Mouse (Mus musculus): ENCODE measurements around the gene Ccne1. TPM values are rescaled to one million over a fixed set of nuclear protein-coding genes. Genes with fewer than 3 reads are reported as not detected.
A peak's percentile ranks its signal among the peaks of the same experiment; 100 is the strongest.
"Not testable (repeated sequence)": the region's sequence is repeated elsewhere in the genome, so short reads cannot be mapped to it uniquely, and the experiment has no call there.

Gene Ccne1
- total RNA-seq (2021) = 1 to 10 TPM; 1.1 to 1.4 TPM
- long read RNA-seq, experiment 1, partial matches to known transcripts = 1 of 2 reads
- long read RNA-seq, experiment 1, other reads (novel, unspliced or antisense) = 0 of 2 reads
- long read RNA-seq, experiment 2, partial matches to known transcripts = 0 of 1 reads
- long read RNA-seq, experiment 2, other reads (novel, unspliced or antisense) = 0 of 1 reads

GRCm38 (mm10) chr7:38107371-38108259 lies at the start of gene Ccne1:
Ccne1 (minus strand) TSS chr7:38107534.
- DNase-seq = peak; percentile 98 to 100

- no peak for DNase-seq
These were observed 48.5 kb upstream of the Ccne1 start for GRCm38 (mm10) chr7:38155829-38156228.

- no peak for DNase-seq
These were observed 45.2 kb upstream of the Ccne1 start for GRCm38 (mm10) chr7:38152571-38152970.

- DNase-seq = no peak
These were observed 44.5 kb upstream of the Ccne1 start for GRCm38 (mm10) chr7:38151706-38152312.

GRCm38 (mm10) chr7:38147477-38147876 lies 40.1 kb upstream of the Ccne1 start:
- DNase-seq = no peak

GRCm38 (mm10) chr7:38141747-38142545 lies 34.6 kb upstream of the Ccne1 start:
- DNase-seq = peak; percentile 69 to 92

GRCm38 (mm10) chr7:38140324-38140723 lies 33.0 kb upstream of the Ccne1 start:
- no peak for DNase-seq

- DNase-seq = no peak
These were observed 27.1 kb upstream of the Ccne1 start for GRCm38 (mm10) chr7:38134471-38134870.

- DNase-seq = peak; percentile 4 to 54
These were observed 23.9 kb upstream of the Ccne1 start for GRCm38 (mm10) chr7:38131186-38131585.

- DNase-seq = no peak
These were observed 22.8 kb upstream of the Ccne1 start for GRCm38 (mm10) chr7:38129986-38130729.

GRCm38 (mm10) chr7:38129491-38129890 lies 22.2 kb upstream of the Ccne1 start:
- DNase-seq = no peak

GRCm38 (mm10) chr7:38128256-38128655 lies 20.9 kb upstream of the Ccne1 start:
- DNase-seq = not testable (repeated sequence)

- no peak for DNase-seq
These were observed 18.3 kb upstream of the Ccne1 start for GRCm38 (mm10) chr7:38125565-38126159.

GRCm38 (mm10) chr7:38124164-38124563 lies 16.8 kb upstream of the Ccne1 start:
- not testable (repeated sequence) for DNase-seq

GRCm38 (mm10) chr7:38118594-38118993 lies 11.3 kb upstream of the Ccne1 start:
- DNase-seq = no peak

GRCm38 (mm10) chr7:38112451-38112850 lies 5.1 kb upstream of the Ccne1 start:
- no peak for DNase-seq

- DNase-seq = peak; percentile 11 to 35
These were observed 4.7 kb upstream of the Ccne1 start for GRCm38 (mm10) chr7:38111996-38112395.

GRCm38 (mm10) chr7:38108260-38108632 lies 912 bp upstream of the Ccne1 start:
- no peak for DNase-seq

- peak in 1 of 2 experiments; percentile 20 for DNase-seq
These were observed 523 bp downstream of the Ccne1 start for GRCm38 (mm10) chr7:38106711-38107311.

GRCm38 (mm10) chr7:38105379-38105778 lies 2.0 kb downstream of the Ccne1 start:
- no peak for DNase-seq

- DNase-seq = no peak
These were observed 3.2 kb downstream of the Ccne1 start for GRCm38 (mm10) chr7:38104097-38104496.

All from heart, adult 18-20 months (tissue).